Mouse (Mus musculus) kidney, embryonic 16.5 days (tissue): Measurements from ENCODE around the gene Tmem242. TPM values are rescaled to one million over a fixed set of nuclear protein-coding genes. Genes with fewer than 3 reads are reported as not detected.
"Not testable (repeated sequence)": the region's sequence is repeated elsewhere in the genome, so short reads cannot be mapped to it uniquely, and the experiment has no call there.

Source experiments
- ATAC-seq: fragments of 200-750 bp; cut with Nextera tagmentation; 2 replicates; pipeline ENCODE4 v1.8.0; 2017; ENCODE audit warnings: moderate TSS enrichment; ENCODE audit not compliant: low FRiP score, low TSS enrichment
- H3K27ac ChIP-seq: fragments of 300-500 bp; sonication (generic); 2 replicates; pipeline ENCODE4 v1.5.1; 2014; ENCODE audit warnings: low read length
- H3K27me3 ChIP-seq: fragments of 300-500 bp; sonication (generic); 2 replicates; pipeline ENCODE4 v1.6.1; 2014; ENCODE audit warnings: low read length, control low read depth, mixed read lengths; ENCODE audit not compliant: insufficient read depth
- H3K36me3 ChIP-seq: fragments of 300-500 bp; sonication (generic); 2 replicates; pipeline ENCODE4 v1.6.1; 2014; ENCODE audit warnings: low read length, control low read depth, mixed read lengths; ENCODE audit not compliant: insufficient read depth
- H3K4me1 ChIP-seq: fragments of 300-500 bp; sonication (generic); 2 replicates; pipeline ENCODE4 v1.6.1; 2014; ENCODE audit warnings: low read length, control low read depth, mixed read lengths; ENCODE audit not compliant: insufficient read depth
- H3K4me2 ChIP-seq: fragments of 300-500 bp; sonication (generic); replicated peaks from 2 replicates; pipeline ENCODE4 v1.6.1; 2014; ENCODE audit warnings: low read depth, low read length
- H3K4me3 ChIP-seq: fragments of 300-500 bp; sonication (generic); 2 replicates; pipeline ENCODE4 v1.5.1; 2014; ENCODE audit warnings: mild to moderate bottlenecking, low read length
- H3K9ac ChIP-seq: fragments of 300-500 bp; sonication (generic); replicated peaks from 2 replicates; pipeline ENCODE4 v1.6.1; 2014; ENCODE audit warnings: low read length
- H3K9me3 ChIP-seq: fragments of 300-500 bp; sonication (generic); 2 replicates; pipeline ENCODE4 v1.6.1; 2016; ENCODE audit warnings: low read length, control low read depth
- WGBS: fragments of 180-500 bp; shearing (Covaris S2); extraction: QIAGEN DNeasy Blood & Tissue Kit; methylation state at CpG from one replicate; pipeline ENCODE4 v1.1.7; 2014; 5-methylcytosine and 5-hydroxymethylcytosine counted together
- polyA plus RNA-seq: library from polyadenylated mRNA; unstranded; fragments of >200 nt; fragmentation: Nextera tagmentation; extraction: Ambion mirVana; gene quantifications from 2 replicates; pipeline ENCODE4 v1.2.1, GENCODE M21; 2015

The Tmem242 gene
- polyA plus RNA-seq, 1 experiment from 2014 or later: 141 TPM

- Histone ChIP-seq H3K27me3 (0 out of 2 replicates have a peak, but pooled peaks cover 2% of the 10 kb centered on the region), H3K27ac (no peak overlapping the region), H3K4me3 (no peak overlapping the region), H3K36me3 (no peaks in the 10 kb centered on the region), H3K9ac (no peak overlapping the region), H3K9me3 (no peaks in the 10 kb centered on the region), H3K4me2 (no peak overlapping the region), H3K4me1 (no peaks in the 10 kb centered on the region)
- ATAC-seq: no peak
- WGBS: 80% methylated on average over 4 of the region's 4 CpGs
Measured at GRCm38 (mm10) chr17:5453657-5454056, 13.6 kb upstream of the Tmem242 start.

- 46% methylated on average over 5 of the region's 5 CpGs for WGBS
- H3K9ac ChIP-seq: no peak overlapping the region
- no peak for ATAC-seq
- no peaks in the 10 kb centered on the region for H3K27me3 ChIP-seq
- H3K27ac ChIP-seq: no peak overlapping the region
- H3K36me3 ChIP-seq: no peaks in the 10 kb centered on the region
- H3K4me2 ChIP-seq: no peak overlapping the region
- H3K4me1 ChIP-seq: peaks cover 12% of the 10 kb centered on the region
- H3K9me3 ChIP-seq: no peaks in the 10 kb centered on the region
- H3K4me3 ChIP-seq: no peak overlapping the region
Measured at GRCm38 (mm10) chr17:5443751-5444150, 3.7 kb upstream of the Tmem242 start.

DNA sequence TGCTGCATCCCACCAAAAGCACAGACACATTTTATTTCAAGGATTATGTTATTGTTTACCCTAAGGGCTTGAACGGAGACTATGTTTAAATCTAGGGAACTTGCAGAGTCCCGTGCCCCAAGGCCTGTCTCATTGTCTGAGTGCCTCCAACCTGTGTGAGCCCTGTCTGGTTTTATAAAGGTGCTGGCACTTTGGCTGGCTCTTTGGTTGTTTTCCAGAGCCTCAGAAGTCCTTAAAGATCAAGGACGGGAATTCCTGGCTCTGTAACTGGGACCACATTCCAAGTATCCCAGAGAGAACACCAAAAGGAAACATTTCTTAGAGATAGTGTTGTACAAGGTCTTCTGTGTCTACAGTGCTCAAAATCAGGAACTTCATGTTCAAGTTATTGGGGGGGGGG is 3.2 kb upstream of the Tmem242 start:
- Histone ChIP-seq H3K4me2 (no peak overlapping the region), H3K36me3 (no peaks in the 10 kb centered on the region), H3K9me3 (no peaks in the 10 kb centered on the region), H3K4me1 (peaks cover 14% of the 10 kb centered on the region), H3K9ac (no peak overlapping the region), H3K4me3 (no peak overlapping the region), H3K27me3 (no peaks in the 10 kb centered on the region), H3K27ac (no peak overlapping the region)
- ATAC-seq: no peak
- WGBS: 60% methylated on average over 3 of the region's 3 CpGs

DNA sequence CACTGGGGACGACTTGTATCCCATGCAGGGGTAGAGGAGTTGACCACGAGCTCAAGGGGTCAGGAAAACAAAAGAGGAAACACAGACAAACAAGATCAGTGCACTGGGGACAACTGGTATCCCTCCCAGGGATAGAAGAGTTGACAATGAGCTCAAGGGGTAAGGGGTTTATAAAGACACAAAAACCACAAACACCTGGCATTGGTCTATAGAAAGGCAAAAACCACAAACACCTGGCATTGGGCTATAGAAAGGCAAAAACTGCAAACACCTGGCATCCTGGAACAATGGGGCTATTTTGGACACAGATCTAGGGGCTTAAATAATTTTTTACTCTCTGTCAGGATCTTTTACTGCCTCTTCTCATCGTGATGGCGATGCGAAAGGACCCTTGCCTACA is 2.3 kb upstream of the Tmem242 start:
- not testable (repeated sequence) for H3K9ac ChIP-seq, H3K4me3 ChIP-seq, H3K36me3 ChIP-seq, H3K27me3 ChIP-seq, H3K9me3 ChIP-seq, H3K4me2 ChIP-seq, ATAC-seq, H3K27ac ChIP-seq
- H3K4me1 ChIP-seq: peaks cover 14% of the 10 kb centered on the region
- WGBS: 83% methylated on average over 5 of the region's 5 CpGs

DNA sequence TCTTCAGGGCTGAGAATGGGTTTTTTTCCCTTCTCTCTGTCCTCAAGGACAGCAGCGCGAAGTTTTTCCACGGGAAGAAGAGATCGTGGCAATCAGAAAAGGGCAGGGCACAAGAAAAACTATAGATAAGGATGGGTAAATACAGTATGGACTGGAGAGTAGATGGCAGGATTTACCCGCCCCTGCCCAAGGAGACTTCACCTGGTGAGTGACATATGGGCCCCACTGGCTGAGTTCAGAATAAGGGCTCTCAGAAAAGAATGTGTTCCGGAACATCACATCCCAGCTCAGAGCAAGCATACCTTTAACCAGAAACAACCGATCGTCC is 264 bp downstream of the Tmem242 start:
- Histone ChIP-seq H3K4me2 (peak overlapping the region; percentile 88), H3K27me3 (no peaks in the 10 kb centered on the region), H3K4me3 (peak overlapping the region; percentile 67), H3K27ac (peak overlapping the region; percentile 91), H3K9me3 (no peaks in the 10 kb centered on the region), H3K9ac (peak overlapping the region; percentile 80), H3K36me3 (0 out of 2 replicates have a peak, but pooled peaks cover 8% of the 10 kb centered on the region), H3K4me1 (peaks cover 14% of the 10 kb centered on the region)
- WGBS: 0% methylated on average over 8 of the region's 8 CpGs
- ATAC-seq: peak; percentile 28; the same call in 1 of the 2 replicates

DNA sequence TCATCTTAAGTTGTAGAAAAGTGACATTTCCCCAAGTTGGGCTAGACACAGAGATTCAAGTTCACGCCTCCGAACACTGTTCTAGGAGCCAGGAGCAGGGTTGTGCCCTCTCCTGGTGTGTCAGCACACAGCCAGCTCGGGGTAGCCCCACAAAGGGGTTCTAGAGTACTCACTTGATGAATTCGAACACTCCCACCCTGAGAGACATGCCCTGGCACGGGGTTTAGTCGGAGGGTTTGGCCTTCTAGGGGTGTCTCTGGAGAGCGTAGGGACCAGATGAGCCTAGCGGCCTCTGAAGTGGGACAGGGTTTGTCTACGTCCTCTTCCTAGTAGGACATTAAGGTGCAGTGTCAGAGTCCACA is 10.3 kb downstream of the Tmem242 start:
- Histone ChIP-seq H3K27ac (no peak overlapping the region), H3K27me3 (no peaks in the 10 kb centered on the region), H3K4me2 (no peak overlapping the region), H3K36me3 (peaks cover 19% of the 10 kb centered on the region), H3K4me1 (0 out of 2 replicates have a peak, but pooled peaks cover 4% of the 10 kb centered on the region), H3K9ac (no peak overlapping the region), H3K9me3 (no peaks in the 10 kb centered on the region), H3K4me3 (no peak overlapping the region)
- 85% methylated on average over 9 of the region's 9 CpGs for WGBS
- peak; percentile 67 for ATAC-seq

DNA sequence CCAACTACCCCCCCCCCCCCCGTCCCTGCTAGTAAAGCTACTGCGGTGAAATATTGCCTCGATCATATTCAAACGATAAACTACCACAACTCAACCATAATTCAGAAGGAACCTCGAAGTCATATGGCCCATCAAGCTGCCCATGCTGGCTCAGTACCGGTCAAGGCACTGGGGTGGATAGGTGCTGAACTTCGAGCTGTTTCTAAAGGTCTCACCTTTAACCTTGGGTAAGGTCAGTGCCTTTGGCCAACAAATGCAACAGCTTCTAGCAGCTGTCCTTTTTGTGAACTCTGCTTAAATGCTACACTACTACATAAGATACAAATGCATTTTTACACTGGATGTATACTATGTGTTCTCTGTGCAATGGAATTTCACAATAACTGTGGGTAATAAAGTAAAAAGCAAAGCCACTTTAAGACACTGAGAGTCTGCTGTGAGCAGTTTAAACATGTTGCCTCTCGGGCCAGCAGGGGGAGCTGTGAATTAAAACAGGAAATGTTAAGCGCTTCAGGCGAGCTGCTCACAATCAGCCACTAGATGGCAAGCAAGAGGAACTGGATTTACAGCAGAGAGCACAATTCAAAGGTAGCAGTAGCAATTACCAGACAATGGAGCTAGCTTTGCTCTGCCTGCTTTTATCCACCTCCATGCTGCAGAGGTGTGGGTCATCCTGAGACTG is 10.8 kb downstream of the Tmem242 start:
- Histone ChIP-seq H3K36me3 (peaks cover 19% of the 10 kb centered on the region), H3K27ac (no peak overlapping the region), H3K4me1 (0 out of 2 replicates have a peak, but pooled peaks cover 4% of the 10 kb centered on the region), H3K27me3 (no peaks in the 10 kb centered on the region), H3K4me2 (no peak overlapping the region), H3K9me3 (no peaks in the 10 kb centered on the region), H3K4me3 (no peak overlapping the region), H3K9ac (no peak overlapping the region)
- peak; percentile 68 for ATAC-seq
- WGBS: 58% methylated on average over 10 of the region's 10 CpGs

DNA sequence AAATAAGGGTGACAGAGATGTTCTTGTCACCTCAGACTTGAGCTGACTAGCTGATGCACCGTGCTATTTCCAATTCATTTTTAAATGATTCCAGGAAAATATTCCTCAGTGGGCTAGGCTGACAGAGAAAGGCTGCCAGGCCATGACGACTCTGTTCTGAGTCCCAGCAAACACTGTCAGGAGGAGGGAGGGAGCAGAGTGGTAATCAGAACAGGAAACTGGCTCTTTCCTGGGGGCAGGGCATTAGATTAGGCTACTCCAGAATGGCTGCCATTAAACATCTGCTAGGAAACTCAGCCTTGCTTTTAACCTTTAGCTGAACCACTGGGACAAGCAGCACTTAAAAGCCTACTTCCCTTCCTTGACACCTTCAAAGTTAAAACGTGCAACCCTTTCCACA is 14.9 kb downstream of the Tmem242 start:
- Histone ChIP-seq H3K9me3 (no peaks in the 10 kb centered on the region), H3K36me3 (0 out of 2 replicates have a peak, but pooled peaks cover 3% of the 10 kb centered on the region), H3K9ac (no peak overlapping the region), H3K4me1 (0 out of 2 replicates have a peak, but pooled peaks cover 4% of the 10 kb centered on the region), H3K4me2 (no peak overlapping the region), H3K4me3 (no peak overlapping the region), H3K27me3 (no peaks in the 10 kb centered on the region), H3K27ac (no peak overlapping the region)
- whole genome bisulfite sequencing: 40% methylated on average over 3 of the region's 3 CpGs
- ATAC-seq: no peak

DNA sequence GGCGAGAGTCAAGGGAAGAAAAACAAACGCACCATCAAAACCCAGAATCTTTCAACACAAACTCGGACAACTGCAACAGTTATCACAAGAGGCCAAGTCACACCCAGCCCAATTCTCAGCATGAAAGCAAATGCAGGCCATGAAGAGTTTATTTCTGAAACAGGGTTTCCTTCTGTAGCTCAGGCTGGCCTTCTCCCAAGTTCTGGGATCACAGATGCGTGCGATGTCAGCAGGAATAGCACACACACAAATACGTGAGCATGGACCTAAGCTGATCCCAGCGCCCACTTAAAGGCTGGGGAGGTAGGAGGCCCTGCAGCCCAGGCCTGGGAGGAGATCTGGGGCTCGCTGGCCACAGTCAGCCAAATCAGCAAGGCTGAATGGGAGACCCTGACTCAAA is 15.9 kb downstream of the Tmem242 start:
- ATAC-seq: no peak
- Histone ChIP-seq H3K27me3 (no peaks in the 10 kb centered on the region), H3K4me1 (0 out of 2 replicates have a peak, but pooled peaks cover 4% of the 10 kb centered on the region), H3K4me2 (no peak overlapping the region), H3K36me3 (0 out of 2 replicates have a peak, but pooled peaks cover 3% of the 10 kb centered on the region), H3K27ac (no peak overlapping the region), H3K9ac (no peak overlapping the region), H3K9me3 (no peaks in the 10 kb centered on the region), H3K4me3 (no peak overlapping the region)
- 81% methylated on average over 8 of the region's 8 CpGs for WGBS

DNA sequence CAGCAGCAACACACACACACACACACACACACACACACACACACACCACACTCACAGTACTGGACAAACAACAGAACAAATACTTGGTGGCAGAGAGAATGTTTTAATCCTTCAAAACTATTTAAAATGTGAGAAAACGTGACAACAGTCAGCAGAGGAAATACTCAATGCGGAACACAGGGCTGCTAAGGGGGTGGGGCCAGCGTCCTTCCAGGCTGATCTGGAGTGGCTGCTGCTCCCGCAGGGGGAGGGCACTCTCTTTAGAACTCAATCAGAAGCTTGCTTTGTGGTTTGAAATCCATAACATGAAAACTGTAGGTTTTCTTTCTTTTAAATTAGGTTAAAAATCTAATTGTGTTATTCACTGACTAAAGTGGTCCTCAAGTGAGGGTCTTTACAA is 18.2 kb downstream of the Tmem242 start:
- H3K4me2 ChIP-seq: no peak overlapping the region
- H3K4me3 ChIP-seq: no peak overlapping the region
- no peak for ATAC-seq
- no peak overlapping the region for H3K27ac ChIP-seq
- H3K27me3 ChIP-seq: no peaks in the 10 kb centered on the region
- peaks cover 15% of the 10 kb centered on the region for H3K36me3 ChIP-seq
- H3K9me3 ChIP-seq: no peaks in the 10 kb centered on the region
- WGBS: 54% methylated on average over 4 of the region's 4 CpGs
- H3K9ac ChIP-seq: no peak overlapping the region
- H3K4me1 ChIP-seq: 0 out of 2 replicates have a peak, but pooled peaks cover 4% of the 10 kb centered on the region
